Mouse (Mus musculus): Measurements from ENCODE around the gene Pim1. TPM values are rescaled to one million over a fixed set of nuclear protein-coding genes. Genes with fewer than 3 reads are reported as not detected.
"Not testable (repeated sequence)": the region's sequence is repeated elsewhere in the genome, so short reads cannot be mapped to it uniquely, and the experiment has no call there.

Pim1 gene
- total RNA-seq, 1 experiment, result 82.0 TPM

DNA sequence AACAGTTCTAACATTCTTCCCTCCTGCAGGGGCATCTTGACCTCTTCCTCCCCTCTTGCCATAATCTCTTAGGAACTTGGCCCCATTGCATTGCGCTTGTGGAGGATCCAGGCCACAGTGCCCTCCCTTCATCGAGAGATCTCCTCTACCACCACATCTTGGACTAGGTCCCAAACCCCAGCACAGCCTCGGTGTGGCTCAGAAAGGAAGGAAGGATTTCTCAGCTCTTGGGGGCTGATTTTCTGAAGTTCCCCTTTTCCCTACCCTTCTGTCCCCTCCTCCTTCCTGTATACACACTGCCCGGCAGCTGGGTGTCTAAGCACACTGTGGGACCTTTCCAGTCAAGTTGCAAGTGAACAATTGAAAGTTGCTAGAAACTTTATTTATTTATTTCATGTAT, 7.5 kb downstream of the Pim1 start:
- H3K27ac ChIP-seq (ENCODE audit: insufficient read depth, low read depth, low read length, poor library complexity, severe bottlenecking), result no peak overlapping the region
- in situ Hi-C loops (cut with MboI; ENCODE audit: low sequenced_read_pairs in 2 of 2, unreplicated experiment in 2 of 2), result no loop called here

DNA sequence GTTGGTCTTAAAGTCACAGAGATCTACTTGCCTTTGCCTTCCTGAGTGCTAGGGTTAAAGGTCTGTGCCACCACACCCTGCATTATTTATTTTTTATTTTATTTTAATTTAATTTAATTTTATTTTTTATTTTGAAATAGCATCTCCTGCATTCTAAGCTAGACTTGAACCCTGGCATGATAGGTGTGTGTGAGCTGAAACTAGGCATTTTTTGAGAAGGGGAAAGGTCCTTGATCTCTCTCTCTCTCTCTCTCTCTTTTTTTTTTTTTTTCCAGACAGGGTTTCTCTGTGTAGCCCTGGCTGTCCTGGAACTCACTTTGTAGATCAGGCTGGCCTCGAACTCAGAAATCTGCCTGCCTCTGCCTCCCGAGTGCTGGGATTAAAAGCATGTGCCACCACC, 8.4 kb downstream of the Pim1 start:
- Histone ChIP-seq H3K4me1 (ENCODE audit: control insufficient read depth in 2 of 2, insufficient read depth in 2 of 2, low read length in 2 of 2, poor library complexity in 1 of 2) (peaks cover 8 to 17% of the 10 kb centered on the region in 2 experiments; a peak in 3 of 4 replicates), H3K36me3 (ENCODE audit: control insufficient read depth, insufficient read depth, low read length, poor library complexity, severe bottlenecking) (peaks cover 14% of the 10 kb centered on the region)
- H3K27ac ChIP-seq (ENCODE audit: insufficient read depth, low read depth, low read length, poor library complexity, severe bottlenecking); H3K4me3 ChIP-seq (ENCODE audit: insufficient read depth in 1 of 2, low read depth in 1 of 2, low read length in 2 of 2, poor library complexity in 1 of 2, severe bottlenecking in 1 of 2); in situ Hi-C loops (cut with MboI; ENCODE audit: low sequenced_read_pairs in 2 of 2, unreplicated experiment in 2 of 2); H3K9ac ChIP-seq (ENCODE audit: insufficient read depth, low read depth, low read length, poor library complexity, severe bottlenecking); H3K9me3 ChIP-seq (ENCODE audit: control insufficient read depth, insufficient read depth, low read depth, low read length); DNase-seq (ENCODE audit: low read depth, low spot score): not testable (repeated sequence)

More for the DNA sequence above, 7.5 kb downstream of the Pim1 start:
- DNase-seq (ENCODE audit: low read depth, low spot score), result no peak
- no peak overlapping the region for H3K4me3 ChIP-seq (ENCODE audit: insufficient read depth in 1 of 2, low read depth in 1 of 2, low read length in 2 of 2, poor library complexity in 1 of 2, severe bottlenecking in 1 of 2)
- H3K36me3 ChIP-seq (ENCODE audit: control insufficient read depth, insufficient read depth, low read length, poor library complexity, severe bottlenecking), result peaks cover 23% of the 10 kb centered on the region
- H3K9ac ChIP-seq (ENCODE audit: insufficient read depth, low read depth, low read length, poor library complexity, severe bottlenecking), result no peak overlapping the region
- TF ChIP-seq HCFC1 (IDR thresholded peaks at IDR 0.05; ENCODE audit: borderline replicate concordance, insufficient read depth, low read length) (no peak), ZC3H11A (IDR thresholded peaks at IDR 0.05; ENCODE audit: borderline replicate concordance, low read depth, low read length) (no peak), MAFK (IDR thresholded peaks at IDR 0.05; ENCODE audit: insufficient read depth, low read depth, low read length) (no peak), ZNF384 (IDR thresholded peaks at IDR 0.05; ENCODE audit: low read depth, low read length) (no peak), CHD2 (IDR thresholded peaks at IDR 0.05; ENCODE audit: low read depth, low read length) (no peak)
- peaks cover 8 to 16% of the 10 kb centered on the region in 2 experiments; a peak in 3 of 4 replicates for H3K4me1 ChIP-seq (ENCODE audit: control insufficient read depth in 2 of 2, insufficient read depth in 2 of 2, low read length in 2 of 2, poor library complexity in 1 of 2)
- no peaks in the 10 kb centered on the region for H3K9me3 ChIP-seq (ENCODE audit: control insufficient read depth, insufficient read depth, low read depth, low read length)

DNA sequence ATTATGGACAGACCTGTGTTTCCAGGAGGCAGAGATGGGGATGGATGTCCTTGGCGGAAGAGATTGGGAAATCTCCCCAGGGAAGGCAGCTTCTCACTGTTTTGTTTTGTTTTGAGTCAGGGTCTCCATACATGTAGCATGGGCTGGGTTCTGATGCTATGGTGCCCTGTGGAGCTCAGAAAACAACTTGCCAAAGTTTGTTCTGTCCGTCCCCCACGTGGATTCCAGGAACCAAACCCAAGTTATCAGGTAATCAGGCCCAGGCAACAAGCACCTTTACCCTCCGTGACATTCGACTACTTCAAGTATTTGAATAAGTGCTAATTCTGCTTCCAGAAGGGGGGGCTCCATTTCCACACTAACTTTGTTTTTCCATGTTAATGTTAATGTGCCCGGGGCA, 9.0 kb downstream of the Pim1 start:
- Histone ChIP-seq H3K9me3 (ENCODE audit: control insufficient read depth, insufficient read depth, low read depth, low read length) (no peaks in the 10 kb centered on the region), H3K4me3 (ENCODE audit: insufficient read depth in 1 of 2, low read depth in 1 of 2, low read length in 2 of 2, poor library complexity in 1 of 2, severe bottlenecking in 1 of 2) (no peak overlapping the region), H3K27ac (ENCODE audit: insufficient read depth, low read depth, low read length, poor library complexity, severe bottlenecking) (no peak overlapping the region), H3K9ac (ENCODE audit: insufficient read depth, low read depth, low read length, poor library complexity, severe bottlenecking) (no peak overlapping the region), H3K4me1 (ENCODE audit: control insufficient read depth in 2 of 2, insufficient read depth in 2 of 2, low read length in 2 of 2, poor library complexity in 1 of 2) (peaks cover 8 to 17% of the 10 kb centered on the region in 2 experiments; a peak in 3 of 4 replicates), H3K36me3 (ENCODE audit: control insufficient read depth, insufficient read depth, low read length, poor library complexity, severe bottlenecking) (peaks cover 9% of the 10 kb centered on the region)
- in situ Hi-C loops (cut with MboI; ENCODE audit: low sequenced_read_pairs in 2 of 2, unreplicated experiment in 2 of 2), result no loop called here
- TF ChIP-seq ZC3H11A (IDR thresholded peaks at IDR 0.05; ENCODE audit: borderline replicate concordance, low read depth, low read length), result no peak
- TF ChIP-seq HCFC1 (IDR thresholded peaks at IDR 0.05; ENCODE audit: borderline replicate concordance, insufficient read depth, low read length), result no peak
- TF ChIP-seq ZNF384 (IDR thresholded peaks at IDR 0.05; ENCODE audit: low read depth, low read length), result no peak
- no peak for TF ChIP-seq MAFK (IDR thresholded peaks at IDR 0.05; ENCODE audit: insufficient read depth, low read depth, low read length)
- no peak for TF ChIP-seq CHD2 (IDR thresholded peaks at IDR 0.05; ENCODE audit: low read depth, low read length)
- DNase-seq (ENCODE audit: low read depth, low spot score), result no peak

DNA sequence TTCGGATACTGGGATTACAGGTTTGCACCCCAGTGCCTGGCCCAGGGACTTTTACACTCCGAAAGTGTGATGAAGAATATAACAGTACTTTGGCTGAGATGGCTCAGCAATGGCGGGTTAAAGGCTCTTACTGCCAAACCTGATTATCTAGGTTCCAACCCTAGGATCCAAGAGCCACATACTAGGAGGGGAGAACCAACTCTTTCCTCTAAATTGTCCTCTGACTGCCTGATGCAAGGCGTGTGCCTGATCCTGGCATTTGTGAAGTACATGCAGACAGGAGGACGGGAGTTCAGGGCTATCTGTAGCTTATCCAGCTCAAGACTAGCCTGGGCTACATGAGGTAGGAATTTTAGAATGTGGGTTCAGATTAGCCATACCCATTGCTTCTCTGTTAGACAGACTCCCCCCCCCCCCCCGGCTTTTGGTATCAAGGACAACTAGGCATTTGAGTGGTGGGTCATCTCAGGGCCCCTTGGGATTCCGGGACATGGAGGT, 9.7 kb downstream of the Pim1 start:
- Histone ChIP-seq H3K9ac (ENCODE audit: insufficient read depth, low read depth, low read length, poor library complexity, severe bottlenecking) (no peak overlapping the region; the same call in 1 of the 2 replicates), H3K27ac (ENCODE audit: insufficient read depth, low read depth, low read length, poor library complexity, severe bottlenecking) (no peak overlapping the region), H3K36me3 (ENCODE audit: control insufficient read depth, insufficient read depth, low read length, poor library complexity, severe bottlenecking) (peaks cover 4% of the 10 kb centered on the region; the same call in 1 of the 2 replicates), H3K4me3 (ENCODE audit: insufficient read depth in 1 of 2, low read depth in 1 of 2, low read length in 2 of 2, poor library complexity in 1 of 2, severe bottlenecking in 1 of 2) (no peak overlapping the region), H3K4me1 (ENCODE audit: control insufficient read depth in 2 of 2, insufficient read depth in 2 of 2, low read length in 2 of 2, poor library complexity in 1 of 2) (peaks cover 8 to 17% of the 10 kb centered on the region in 2 experiments; a peak in 3 of 4 replicates), H3K9me3 (ENCODE audit: control insufficient read depth, insufficient read depth, low read depth, low read length) (no peaks in the 10 kb centered on the region)
- DNase-seq (ENCODE audit: low read depth, low spot score), result no peak
- in situ Hi-C loops (cut with MboI; ENCODE audit: low sequenced_read_pairs in 2 of 2, unreplicated experiment in 2 of 2), result no loop called here
- TF ChIP-seq HCFC1 (IDR thresholded peaks at IDR 0.05; ENCODE audit: borderline replicate concordance, insufficient read depth, low read length), result no peak
- TF ChIP-seq ZC3H11A (IDR thresholded peaks at IDR 0.05; ENCODE audit: borderline replicate concordance, low read depth, low read length), result no peak
- TF ChIP-seq MAFK (IDR thresholded peaks at IDR 0.05; ENCODE audit: insufficient read depth, low read depth, low read length), result no peak

DNA sequence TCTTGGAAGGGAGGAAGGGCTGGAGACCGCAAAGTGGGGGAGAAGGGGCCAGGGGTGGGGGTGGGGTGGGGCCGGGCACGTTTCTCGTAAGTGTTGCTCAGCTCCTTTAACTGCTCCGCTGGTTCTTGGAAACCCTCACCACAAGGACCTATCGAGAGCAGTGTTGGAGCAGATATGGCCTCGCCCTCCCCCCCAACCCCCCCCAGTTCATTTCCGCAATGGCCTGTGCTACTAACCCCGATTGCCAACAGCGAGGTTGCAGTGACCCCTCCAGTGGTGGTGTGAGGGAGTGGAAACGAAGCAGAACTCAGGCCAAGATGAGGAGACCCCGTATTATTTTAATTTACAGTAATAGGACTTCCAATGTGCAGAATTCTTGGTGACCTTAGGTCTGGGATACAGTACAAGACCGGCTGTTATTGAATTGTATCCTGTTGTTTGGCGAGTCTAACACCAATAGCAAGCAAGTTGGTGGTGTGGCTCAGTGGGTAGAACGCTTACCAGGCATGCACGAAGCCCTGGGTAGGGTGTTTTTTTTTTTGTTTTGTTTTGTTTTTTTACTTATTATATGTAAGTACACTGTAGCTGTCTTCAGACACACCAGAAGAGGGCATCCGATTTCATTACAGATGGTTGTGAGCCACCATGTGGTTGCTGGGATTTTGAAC, 10.4 kb downstream of the Pim1 start:
- no peak for TF ChIP-seq ZC3H11A (IDR thresholded peaks at IDR 0.05; ENCODE audit: borderline replicate concordance, low read depth, low read length)
- TF ChIP-seq CHD2 (IDR thresholded peaks at IDR 0.05; ENCODE audit: low read depth, low read length), result no peak
- no peak for TF ChIP-seq ZNF384 (IDR thresholded peaks at IDR 0.05; ENCODE audit: low read depth, low read length)
- no peak for TF ChIP-seq MAFK (IDR thresholded peaks at IDR 0.05; ENCODE audit: insufficient read depth, low read depth, low read length)
- TF ChIP-seq HCFC1 (IDR thresholded peaks at IDR 0.05; ENCODE audit: borderline replicate concordance, insufficient read depth, low read length), result no peak
- in situ Hi-C loops (cut with MboI; ENCODE audit: low sequenced_read_pairs in 2 of 2, unreplicated experiment in 2 of 2), result no loop called here
- Histone ChIP-seq H3K27ac (ENCODE audit: insufficient read depth, low read depth, low read length, poor library complexity, severe bottlenecking) (no peak overlapping the region), H3K4me1 (ENCODE audit: control insufficient read depth in 2 of 2, insufficient read depth in 2 of 2, low read length in 2 of 2, poor library complexity in 1 of 2) (peaks cover 8 to 17% of the 10 kb centered on the region in 2 experiments; a peak in 3 of 4 replicates), H3K36me3 (ENCODE audit: control insufficient read depth, insufficient read depth, low read length, poor library complexity, severe bottlenecking) (0 out of 2 replicates have a peak, but pooled peaks cover 4% of the 10 kb centered on the region), H3K9me3 (ENCODE audit: control insufficient read depth, insufficient read depth, low read depth, low read length) (no peaks in the 10 kb centered on the region), H3K9ac (ENCODE audit: insufficient read depth, low read depth, low read length, poor library complexity, severe bottlenecking) (no peak overlapping the region), H3K4me3 (ENCODE audit: insufficient read depth in 1 of 2, low read depth in 1 of 2, low read length in 2 of 2, poor library complexity in 1 of 2, severe bottlenecking in 1 of 2) (no peak overlapping the region)
- no peak for DNase-seq (ENCODE audit: low read depth, low spot score)

Measured in ES-E14 (cell line).